Mouse (Mus musculus): ENCODE measurements at regions not wholly inside any gene's neighbourhood (a gene's known extent, or its start where the extent isn't known, plus 50 kb on each side); places are given as distances from the start of the nearest gene placed in this dataset.

GRCm38 (mm10) chr2:107965336-107966306 lies 675.2 kb downstream of the Kcna4 start:
- TF ChIP-seq CTCF (IDR thresholded peaks at IDR 0.05; ENCODE audit: low read depth), result no peak
- no peak for TF ChIP-seq EP300 (IDR thresholded peaks at IDR 0.05; ENCODE audit: low read depth)
